Mouse (Mus musculus) granulocyte monocyte progenitor cell, adult 5-6 weeks (primary cell): ENCODE data around the gene Gdpd3. TPM values are rescaled to one million over a fixed set of nuclear protein-coding genes. Genes with fewer than 3 reads are reported as not detected.

Experiments
- total RNA-seq, 2 experiments: library from RNA; stranded (forward) in 1 of 2; stranded (reverse) in 1 of 2; fragments of 200-712, 200-1000 nt in 1 of 2; fragments of >200 nt in 1 of 2; fragmentation: Nextera tagmentation in 1 of 2; gene quantifications; 2 replicates each; pipeline ENCODE4 v1.2.3; 2014 to 2017

Gdpd3 gene
- total RNA-seq, 2 experiments from 2014 or later = 3.6 to 27.7 TPM

Other genes with a start within 250 kb of the Gdpd3 start
- gene Eif3c, start 199.9 kb upstream of the Gdpd3 start, total RNA-seq (2014; fragmentation: Nextera tagmentation) = 188 and 206 TPM in 2 replicates
- gene Eif3c, start 199.9 kb upstream of the Gdpd3 start, total RNA-seq (2017) = 229 and 239 TPM in 2 replicates
- 2.1 and 3.9 TPM in 2 replicates for gene Apobr, start 181.4 kb upstream of the Gdpd3 start, total RNA-seq (2014; fragmentation: Nextera tagmentation)
- gene Apobr, start 181.4 kb upstream of the Gdpd3 start, total RNA-seq (2017) = 4.2 and 6.2 TPM in 2 replicates
- 37.7 and 61.7 TPM in 2 replicates for gene Cln3, start 180.5 kb upstream of the Gdpd3 start, total RNA-seq (2014; fragmentation: Nextera tagmentation)
- 9.6 and 16.3 TPM in 2 replicates for gene Cln3, start 180.5 kb upstream of the Gdpd3 start, total RNA-seq (2017)
- 1.3 TPM in 1 of 2 replicates, not detected in the other for gene Il27, start 171.4 kb upstream of the Gdpd3 start, total RNA-seq (2014; fragmentation: Nextera tagmentation)
- gene Il27, start 171.4 kb upstream of the Gdpd3 start, total RNA-seq (2017) = 1.2 TPM in 1 of 2 replicates, not detected in the other
- gene Nupr1, start 135.5 kb upstream of the Gdpd3 start, total RNA-seq (2014; fragmentation: Nextera tagmentation) = 0.92 and 1.3 TPM in 2 replicates
- gene Nupr1, start 135.5 kb upstream of the Gdpd3 start, total RNA-seq (2017) = 1.7 TPM in 1 of 2 replicates, not detected in the other
- gene Sgf29, start 117.0 kb upstream of the Gdpd3 start, total RNA-seq (2014; fragmentation: Nextera tagmentation) = 129 and 133 TPM in 2 replicates
- gene Sgf29, start 117.0 kb upstream of the Gdpd3 start, total RNA-seq (2017) = 53.3 and 79.1 TPM in 2 replicates
- 0.85 TPM in 1 of 2 replicates, not detected in the other for gene Sult1a1, start 89.9 kb upstream of the Gdpd3 start, total RNA-seq (2014; fragmentation: Nextera tagmentation)
- gene Sult1a1, start 89.9 kb upstream of the Gdpd3 start, total RNA-seq (2017) = 0.56 and 1.6 TPM in 2 replicates
- 151 and 195 TPM in 2 replicates for gene Bola2, start 70.9 kb upstream of the Gdpd3 start, total RNA-seq (2014; fragmentation: Nextera tagmentation)
- 135 and 158 TPM in 2 replicates for gene Bola2, start 70.9 kb upstream of the Gdpd3 start, total RNA-seq (2017)
- gene Slx1b, start 70.5 kb upstream of the Gdpd3 start, total RNA-seq (2014; fragmentation: Nextera tagmentation) = 9.3 and 13.3 TPM in 2 replicates
- gene Slx1b, start 70.5 kb upstream of the Gdpd3 start, total RNA-seq (2017) = 5.4 and 6.3 TPM in 2 replicates
- gene Coro1a, start 58.5 kb upstream of the Gdpd3 start, total RNA-seq (2014; fragmentation: Nextera tagmentation) = 497 and 510 TPM in 2 replicates
- 409 and 441 TPM in 2 replicates for gene Coro1a, start 58.5 kb upstream of the Gdpd3 start, total RNA-seq (2017)
- gene Mapk3, start 6.7 kb upstream of the Gdpd3 start, total RNA-seq (2014; fragmentation: Nextera tagmentation) = 90.7 and 111 TPM in 2 replicates
- gene Mapk3, start 6.7 kb upstream of the Gdpd3 start, total RNA-seq (2017) = 52.5 and 53.0 TPM in 2 replicates
- 29.6 and 42.6 TPM in 2 replicates for gene Ypel3, start 10.6 kb downstream of the Gdpd3 start, total RNA-seq (2014; fragmentation: Nextera tagmentation)
- gene Ypel3, start 10.6 kb downstream of the Gdpd3 start, total RNA-seq (2017) = 16.2 and 17.4 TPM in 2 replicates
- 0.58 TPM in 1 of 2 replicates, not detected in the other for gene Tbx6, start 15.1 kb downstream of the Gdpd3 start, total RNA-seq (2014; fragmentation: Nextera tagmentation)
- gene Tbx6, start 15.1 kb downstream of the Gdpd3 start, total RNA-seq (2017) = not detected in 2 replicates
- 160 and 219 TPM in 2 replicates for gene Ppp4c, start 26.2 kb downstream of the Gdpd3 start, total RNA-seq (2014; fragmentation: Nextera tagmentation)
- 131 and 137 TPM in 2 replicates for gene Ppp4c, start 26.2 kb downstream of the Gdpd3 start, total RNA-seq (2017)
- not detected in 2 replicates for gene Fam57b, start 31.3 kb downstream of the Gdpd3 start, total RNA-seq (2014; fragmentation: Nextera tagmentation)
- gene Fam57b, start 31.3 kb downstream of the Gdpd3 start, total RNA-seq (2017) = not detected in 2 replicates
- not detected in 2 replicates for gene 4930451I11Rik, start 65.3 kb downstream of the Gdpd3 start, total RNA-seq (2014; fragmentation: Nextera tagmentation)
- gene 4930451I11Rik, start 65.3 kb downstream of the Gdpd3 start, total RNA-seq (2017) = not detected in 2 replicates
- gene Doc2a, start 81.1 kb downstream of the Gdpd3 start, total RNA-seq (2014; fragmentation: Nextera tagmentation) = not detected in 2 replicates
- 0.15 TPM in 1 of 2 replicates, not detected in the other for gene Doc2a, start 81.1 kb downstream of the Gdpd3 start, total RNA-seq (2017)
- 62.2 and 65.9 TPM in 2 replicates for gene Hirip3, start 95.6 kb downstream of the Gdpd3 start, total RNA-seq (2014; fragmentation: Nextera tagmentation)
- gene Hirip3, start 95.6 kb downstream of the Gdpd3 start, total RNA-seq (2017) = 168 and 171 TPM in 2 replicates
- 89.0 and 100 TPM in 2 replicates for gene Ino80e, start 96.0 kb downstream of the Gdpd3 start, total RNA-seq (2014; fragmentation: Nextera tagmentation)
- 23.4 and 35.3 TPM in 2 replicates for gene Ino80e, start 96.0 kb downstream of the Gdpd3 start, total RNA-seq (2017)
- gene Taok2, start 118.4 kb downstream of the Gdpd3 start, total RNA-seq (2014; fragmentation: Nextera tagmentation) = 28.0 and 45.8 TPM in 2 replicates
- gene Taok2, start 118.4 kb downstream of the Gdpd3 start, total RNA-seq (2017) = 29.9 and 35.6 TPM in 2 replicates
- gene Tmem219, start 156.6 kb downstream of the Gdpd3 start, total RNA-seq (2014; fragmentation: Nextera tagmentation) = 27.9 and 31.9 TPM in 2 replicates
- 20.0 and 26.5 TPM in 2 replicates for gene Tmem219, start 156.6 kb downstream of the Gdpd3 start, total RNA-seq (2017)
- gene Kctd13, start 162.5 kb downstream of the Gdpd3 start, total RNA-seq (2014; fragmentation: Nextera tagmentation) = 12.4 and 23.1 TPM in 2 replicates
- gene Kctd13, start 162.5 kb downstream of the Gdpd3 start, total RNA-seq (2017) = 9.7 and 10.3 TPM in 2 replicates
- gene Asphd1, start 183.2 kb downstream of the Gdpd3 start, total RNA-seq (2014; fragmentation: Nextera tagmentation) = not detected in 2 replicates
- not detected in 2 replicates for gene Asphd1, start 183.2 kb downstream of the Gdpd3 start, total RNA-seq (2017)
- gene Sez6l2, start 184.2 kb downstream of the Gdpd3 start, total RNA-seq (2014; fragmentation: Nextera tagmentation) = 3.4 and 6.4 TPM in 2 replicates
- 0.46 and 1.4 TPM in 2 replicates for gene Sez6l2, start 184.2 kb downstream of the Gdpd3 start, total RNA-seq (2017)
- gene Cdipt, start 209.6 kb downstream of the Gdpd3 start, total RNA-seq (2014; fragmentation: Nextera tagmentation) = 72.3 and 78.9 TPM in 2 replicates
- 38.2 and 63.1 TPM in 2 replicates for gene Cdipt, start 209.6 kb downstream of the Gdpd3 start, total RNA-seq (2017)
- 1.1 and 2.7 TPM in 2 replicates for gene Cdiptos, start 209.8 kb downstream of the Gdpd3 start, total RNA-seq (2014; fragmentation: Nextera tagmentation)
- 0.26 and 1.1 TPM in 2 replicates for gene Cdiptos, start 209.8 kb downstream of the Gdpd3 start, total RNA-seq (2017)
- gene Mvp, start 248.3 kb downstream of the Gdpd3 start, total RNA-seq (2014; fragmentation: Nextera tagmentation) = 9.8 and 13.1 TPM in 2 replicates
- 17.7 and 22.1 TPM in 2 replicates for gene Mvp, start 248.3 kb downstream of the Gdpd3 start, total RNA-seq (2017)